Mouse (Mus musculus) forebrain, embryonic 13.5 days (tissue): ENCODE measurements at regions not wholly inside any gene's neighbourhood (a gene's known extent, or its start where the extent isn't known, plus 50 kb on each side); places are given as distances from the start of the nearest gene placed in this dataset.
A peak's percentile ranks its signal among the peaks of the same experiment; 100 is the strongest.

Source experiments
- ATAC-seq: fragments of 200-750 bp; cut with Nextera tagmentation; 2 replicates; pipeline ENCODE4 v1.8.0; 2017
- H3K27ac ChIP-seq: fragments of 300-500 bp; sonication (generic); 2 replicates; pipeline ENCODE4 v1.5.1; 2015; ENCODE audit warnings: inconsistent platforms, mild to moderate bottlenecking, moderate library complexity
- H3K27me3 ChIP-seq: fragments of 300-500 bp; sonication (generic); 2 replicates; pipeline ENCODE4 v1.6.1; 2015; ENCODE audit warnings: mild to moderate bottlenecking, inconsistent platforms
- H3K36me3 ChIP-seq: fragments of 300-500 bp; sonication (generic); 2 replicates; pipeline ENCODE4 v1.6.1; 2015; ENCODE audit warnings: mild to moderate bottlenecking, inconsistent platforms; ENCODE audit not compliant: poor library complexity, severe bottlenecking
- H3K4me1 ChIP-seq: fragments of 300-500 bp; sonication (generic); 2 replicates; pipeline ENCODE4 v1.6.1; 2015; ENCODE audit warnings: inconsistent platforms
- H3K4me2 ChIP-seq: fragments of 300-500 bp; sonication (generic); 2 replicates; pipeline ENCODE4 v1.6.1; 2015; ENCODE audit warnings: inconsistent platforms, mild to moderate bottlenecking, moderate library complexity
- H3K4me3 ChIP-seq: fragments of 300-500 bp; sonication (generic); 2 replicates; pipeline ENCODE4 v1.5.1; 2015; ENCODE audit warnings: mild to moderate bottlenecking, inconsistent platforms
- H3K9ac ChIP-seq: fragments of 300-500 bp; sonication (generic); 2 replicates; pipeline ENCODE4 v1.6.1; 2015; ENCODE audit warnings: mild to moderate bottlenecking, inconsistent platforms
- H3K9me3 ChIP-seq: fragments of 300-500 bp; sonication (generic); replicated peaks from 2 replicates; pipeline ENCODE4 v1.6.1; 2016; ENCODE audit warnings: inconsistent platforms
- WGBS: fragments of 180-500 bp; shearing (Covaris S2); methylation state at CpG from one replicate; pipeline ENCODE4 v1.1.7; 2015; 5-methylcytosine and 5-hydroxymethylcytosine counted together

- no peak overlapping the region for H3K4me3 ChIP-seq
- no peak overlapping the region for H3K4me2 ChIP-seq
- no peaks in the 10 kb centered on the region for H3K27me3 ChIP-seq
- no peaks in the 10 kb centered on the region for H3K36me3 ChIP-seq
- H3K27ac ChIP-seq: no peak overlapping the region
- H3K9me3 ChIP-seq: no peaks in the 10 kb centered on the region
- 62% methylated on average over 6 of the region's 6 CpGs for WGBS
- H3K4me1 ChIP-seq: no peaks in the 10 kb centered on the region
- no peak overlapping the region for H3K9ac ChIP-seq
- ATAC-seq: no peak
These were observed 626.0 kb downstream of the Nr2f2 start for GRCm38 (mm10) chr7:69740495-69740894.

DNA sequence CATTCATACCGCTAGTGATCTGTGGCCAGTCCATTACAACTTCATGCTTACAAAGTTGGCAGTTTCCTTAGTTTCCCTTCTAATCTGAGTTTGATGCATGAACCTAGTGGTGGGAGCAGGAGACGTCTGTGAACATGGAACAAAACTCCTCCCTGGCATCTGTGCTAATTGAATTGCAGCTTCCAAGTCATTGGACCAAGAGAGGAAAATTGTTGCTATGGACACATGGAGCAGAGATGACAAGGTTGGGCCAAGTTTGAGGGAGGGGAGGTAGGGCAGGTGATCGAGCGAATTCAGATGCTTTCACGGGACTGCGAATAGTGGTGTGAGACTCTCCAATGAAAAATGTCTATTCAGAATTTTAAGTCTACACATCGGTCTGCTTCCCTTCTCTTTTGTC, 627.5 kb downstream of the Nr2f2 start:
- no peaks in the 10 kb centered on the region for H3K27me3 ChIP-seq
- no peak for ATAC-seq
- H3K27ac ChIP-seq: no peak overlapping the region
- H3K4me3 ChIP-seq: no peak overlapping the region
- H3K4me2 ChIP-seq: no peak overlapping the region
- 82% methylated on average over 7 of the region's 7 CpGs for WGBS
- H3K9me3 ChIP-seq: no peaks in the 10 kb centered on the region
- no peaks in the 10 kb centered on the region for H3K36me3 ChIP-seq
- no peaks in the 10 kb centered on the region for H3K4me1 ChIP-seq
- H3K9ac ChIP-seq: no peak overlapping the region

DNA sequence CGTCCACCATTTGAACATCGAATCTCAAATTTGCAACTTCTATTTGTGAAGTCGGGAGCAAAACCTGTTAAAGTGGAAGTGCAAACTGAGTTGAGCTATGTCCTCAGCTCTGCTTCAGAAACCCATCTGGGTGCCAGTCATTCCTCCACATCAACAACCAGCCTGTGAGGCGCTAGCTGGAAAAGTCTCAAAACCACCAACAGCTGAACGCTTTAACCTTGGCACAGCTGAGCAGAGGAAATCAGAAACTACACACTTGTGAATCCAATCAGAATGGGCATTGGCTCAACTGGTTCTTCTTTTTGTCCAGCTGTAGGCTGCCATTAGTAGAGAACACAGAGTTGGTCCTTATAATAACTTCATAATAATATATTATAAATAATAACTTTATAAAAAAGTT, 651.5 kb downstream of the Nr2f2 start:
- Histone ChIP-seq H3K9ac (no peak overlapping the region), H3K4me2 (no peak overlapping the region), H3K27ac (no peak overlapping the region), H3K27me3 (no peaks in the 10 kb centered on the region), H3K36me3 (no peaks in the 10 kb centered on the region), H3K4me1 (no peaks in the 10 kb centered on the region), H3K4me3 (no peak overlapping the region), H3K9me3 (no peaks in the 10 kb centered on the region)
- 80% methylated on average over 5 of the region's 5 CpGs for WGBS
- no peak for ATAC-seq

DNA sequence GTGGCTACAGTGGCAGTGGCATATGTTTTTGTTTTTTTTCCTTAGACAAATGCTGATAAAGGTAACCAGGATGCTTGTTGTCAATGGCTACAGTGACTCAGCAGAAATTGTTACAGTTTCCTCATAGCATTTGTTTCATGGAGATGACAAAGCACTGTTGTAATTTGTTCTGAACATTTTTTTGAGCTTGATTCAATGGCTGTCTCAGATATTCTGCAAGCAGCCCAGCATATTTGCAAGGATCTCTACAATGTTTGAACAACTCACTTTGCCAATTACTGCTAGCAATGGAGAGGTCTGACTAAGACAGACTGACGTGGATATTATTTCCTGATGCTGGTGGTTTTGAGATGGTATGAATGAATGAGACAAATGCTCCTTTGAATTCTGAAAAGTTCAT, 696.3 kb downstream of the Nr2f2 start:
- no peak overlapping the region for H3K9ac ChIP-seq
- no peaks in the 10 kb centered on the region for H3K27me3 ChIP-seq
- no peaks in the 10 kb centered on the region for H3K9me3 ChIP-seq
- H3K36me3 ChIP-seq: no peaks in the 10 kb centered on the region
- H3K4me2 ChIP-seq: no peak overlapping the region
- H3K27ac ChIP-seq: no peak overlapping the region
- H3K4me3 ChIP-seq: no peak overlapping the region
- WGBS: 84% methylated on average over 1 of the region's 1 CpGs
- ATAC-seq: no peak
- no peaks in the 10 kb centered on the region for H3K4me1 ChIP-seq

DNA sequence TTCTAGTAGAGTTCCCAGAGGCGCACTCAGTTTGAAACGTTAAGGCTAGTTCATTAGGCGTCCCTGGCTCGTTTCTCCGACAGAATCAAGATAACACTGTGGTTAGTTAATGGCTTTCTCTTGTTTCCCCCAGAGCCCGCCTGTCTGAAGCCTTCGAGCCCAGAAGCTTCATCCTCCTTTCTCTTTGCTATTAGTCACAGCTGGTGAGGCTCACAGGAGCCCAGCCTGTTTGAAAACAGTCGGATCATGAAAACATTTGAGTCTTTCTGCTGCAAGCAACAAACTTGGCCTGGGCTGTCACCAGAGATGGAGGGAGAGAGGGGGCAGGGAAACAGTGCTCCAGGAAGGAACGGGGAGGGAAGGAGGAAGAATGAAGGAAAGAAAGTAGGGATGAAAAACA, 711.0 kb downstream of the Nr2f2 start:
- WGBS: 16% methylated on average over 9 of the region's 9 CpGs
- no peak overlapping the region for H3K9ac ChIP-seq
- H3K4me3 ChIP-seq: no peak overlapping the region
- no peaks in the 10 kb centered on the region for H3K27me3 ChIP-seq
- H3K36me3 ChIP-seq: no peaks in the 10 kb centered on the region
- no peak for ATAC-seq
- no peak overlapping the region for H3K27ac ChIP-seq
- 0 out of 2 replicates have a peak, but pooled peaks cover 3% of the 10 kb centered on the region for H3K4me1 ChIP-seq
- no peak overlapping the region for H3K4me2 ChIP-seq
- no peaks in the 10 kb centered on the region for H3K9me3 ChIP-seq

GRCm38 (mm10) chr7:69645449-69645848, 721.1 kb downstream of the Nr2f2 start:
- Histone ChIP-seq H3K9me3 (no peaks in the 10 kb centered on the region), H3K4me2 (no peak overlapping the region), H3K4me1 (no peaks in the 10 kb centered on the region), H3K4me3 (no peak overlapping the region), H3K27ac (no peak overlapping the region), H3K9ac (no peak overlapping the region), H3K36me3 (no peaks in the 10 kb centered on the region), H3K27me3 (no peaks in the 10 kb centered on the region)
- ATAC-seq: no peak
- whole genome bisulfite sequencing: 34% methylated on average over 6 of the region's 6 CpGs

DNA sequence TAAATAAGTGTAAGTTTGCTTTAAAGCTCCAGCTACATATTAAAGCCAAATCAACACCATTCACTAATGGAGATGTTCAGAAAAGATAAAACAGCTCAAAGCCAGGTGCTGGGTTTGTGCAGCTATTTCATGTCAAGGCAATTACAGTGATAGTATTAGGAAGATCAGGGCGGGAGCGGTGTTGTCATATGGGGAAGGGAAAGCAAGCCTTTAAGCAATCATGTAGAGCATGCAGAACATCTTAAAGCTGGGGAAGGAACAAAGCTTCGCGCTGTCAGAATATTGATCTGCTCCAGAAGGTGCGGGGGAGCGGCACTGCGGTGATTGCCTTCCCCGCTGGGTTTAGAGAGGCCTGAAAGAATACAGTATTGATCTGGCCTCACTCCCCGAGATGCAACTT, 724.9 kb downstream of the Nr2f2 start:
- H3K27me3 ChIP-seq: no peaks in the 10 kb centered on the region
- H3K4me1 ChIP-seq: no peaks in the 10 kb centered on the region
- no peak overlapping the region for H3K4me2 ChIP-seq
- no peaks in the 10 kb centered on the region for H3K36me3 ChIP-seq
- ATAC-seq: no peak
- H3K27ac ChIP-seq: no peak overlapping the region
- H3K9me3 ChIP-seq: no peaks in the 10 kb centered on the region
- 49% methylated on average over 9 of the region's 9 CpGs for WGBS
- H3K9ac ChIP-seq: no peak overlapping the region
- no peak overlapping the region for H3K4me3 ChIP-seq

DNA sequence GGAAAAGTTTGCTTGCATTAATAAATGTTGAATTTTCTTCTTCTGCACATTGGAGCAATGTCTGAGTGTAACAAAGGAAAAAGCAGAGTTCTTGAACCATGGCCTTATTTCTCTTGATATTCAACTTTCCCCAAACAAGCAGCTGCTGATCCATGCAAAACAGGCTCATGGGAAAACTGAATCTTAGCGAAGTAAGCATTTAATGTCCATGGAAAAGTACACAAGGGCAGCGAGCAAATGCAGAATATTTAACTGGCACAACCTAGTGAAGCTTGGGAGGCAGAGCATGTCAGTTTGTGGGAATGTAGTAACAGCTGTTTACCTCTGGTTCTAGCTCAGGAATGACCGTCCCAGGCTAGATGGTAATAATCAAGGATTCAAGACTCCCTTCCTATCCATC, 766.7 kb downstream of the Nr2f2 start:
- ATAC-seq: no peak
- H3K9ac ChIP-seq: no peak overlapping the region
- no peak overlapping the region for H3K4me2 ChIP-seq
- H3K27me3 ChIP-seq: no peaks in the 10 kb centered on the region
- WGBS: 66% methylated on average over 3 of the region's 3 CpGs
- no peaks in the 10 kb centered on the region for H3K4me1 ChIP-seq
- H3K27ac ChIP-seq: no peak overlapping the region
- H3K9me3 ChIP-seq: no peaks in the 10 kb centered on the region
- no peak overlapping the region for H3K4me3 ChIP-seq
- H3K36me3 ChIP-seq: no peaks in the 10 kb centered on the region

DNA sequence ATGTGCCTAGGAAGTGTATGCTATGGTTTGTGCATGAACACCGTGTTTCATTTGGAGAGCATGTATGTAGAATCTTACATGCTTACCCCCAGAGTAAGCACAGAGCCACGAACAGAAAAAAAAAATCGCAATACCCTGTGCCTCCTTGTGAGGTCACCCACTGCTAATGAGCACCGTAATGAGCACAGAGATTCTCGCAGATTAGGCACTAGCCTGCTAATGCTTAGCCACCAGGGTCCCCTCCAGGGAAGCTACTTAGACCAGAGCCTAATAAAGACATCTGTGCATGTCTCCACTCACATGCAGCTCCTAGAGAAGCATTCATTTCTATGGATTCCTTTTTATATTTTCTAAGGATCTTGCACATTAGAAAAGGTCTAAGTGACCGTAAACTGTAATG, 780.8 kb downstream of the Nr2f2 start:
- ATAC-seq: peak; percentile 71; the same call in 1 of the 2 replicates
- no peak overlapping the region for H3K27ac ChIP-seq

GRCm38 (mm10) chr7:69585131-69585530, 781.4 kb downstream of the Nr2f2 start:
- Histone ChIP-seq H3K9me3 (no peaks in the 10 kb centered on the region), H3K27me3 (peaks cover 8% of the 10 kb centered on the region), H3K9ac (no peak overlapping the region), H3K4me2 (no peak overlapping the region), H3K4me3 (no peak overlapping the region), H3K4me1 (peaks cover 8% of the 10 kb centered on the region), H3K27ac (no peak overlapping the region), H3K36me3 (no peaks in the 10 kb centered on the region)
- WGBS: 60% methylated on average over 4 of the region's 4 CpGs
- ATAC-seq: no peak

More for the DNA sequence above, 780.8 kb downstream of the Nr2f2 start:
- Histone ChIP-seq H3K27me3 (peaks cover 6% of the 10 kb centered on the region), H3K4me3 (no peak overlapping the region), H3K9ac (no peak overlapping the region), H3K36me3 (no peaks in the 10 kb centered on the region), H3K4me2 (no peak overlapping the region), H3K9me3 (no peaks in the 10 kb centered on the region), H3K4me1 (peaks cover 8% of the 10 kb centered on the region)
- 28% methylated on average over 6 of the region's 6 CpGs for WGBS

GRCm38 (mm10) chr7:69584516-69584915, 782.0 kb downstream of the Nr2f2 start:
- H3K4me2 ChIP-seq: no peak overlapping the region
- H3K4me1 ChIP-seq: peaks cover 11% of the 10 kb centered on the region
- no peak overlapping the region for H3K4me3 ChIP-seq
- H3K36me3 ChIP-seq: no peaks in the 10 kb centered on the region
- H3K9me3 ChIP-seq: no peaks in the 10 kb centered on the region
- peaks cover 8% of the 10 kb centered on the region for H3K27me3 ChIP-seq
- ATAC-seq: no peak
- 68% methylated on average over 2 of the region's 2 CpGs for WGBS
- H3K9ac ChIP-seq: no peak overlapping the region
- H3K27ac ChIP-seq: no peak overlapping the region

DNA sequence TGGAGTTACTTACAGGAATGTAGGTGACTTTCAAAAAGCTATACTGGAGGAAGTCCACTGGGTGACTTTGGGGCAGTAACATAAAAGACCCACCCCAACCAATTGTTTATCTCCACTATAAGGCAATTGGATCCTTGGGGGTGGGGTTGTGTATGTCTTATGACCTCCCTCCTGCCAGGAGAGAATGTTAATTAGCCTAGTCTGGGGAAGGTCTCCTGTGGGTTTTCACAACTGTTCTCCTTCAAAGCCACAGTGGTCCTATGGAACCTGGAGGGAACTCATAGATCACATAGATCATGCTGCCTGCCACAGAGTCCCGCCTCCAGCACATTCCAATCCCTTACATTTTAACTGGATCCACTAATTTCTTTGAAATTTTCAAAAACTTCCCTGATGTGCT, 782.6 kb downstream of the Nr2f2 start:
- H3K4me2 ChIP-seq: no peak overlapping the region
- ATAC-seq: no peak
- WGBS: 45% methylated on average over 1 of the region's 1 CpGs
- peaks cover 17% of the 10 kb centered on the region for H3K4me1 ChIP-seq
- H3K9ac ChIP-seq: no peak overlapping the region
- no peaks in the 10 kb centered on the region for H3K9me3 ChIP-seq
- no peak overlapping the region for H3K27ac ChIP-seq
- H3K27me3 ChIP-seq: peaks cover 8% of the 10 kb centered on the region
- no peak overlapping the region for H3K4me3 ChIP-seq
- no peaks in the 10 kb centered on the region for H3K36me3 ChIP-seq

- Histone ChIP-seq H3K4me1 (peaks cover 26% of the 10 kb centered on the region), H3K4me2 (no peak overlapping the region), H3K27ac (no peak overlapping the region), H3K36me3 (no peaks in the 10 kb centered on the region), H3K4me3 (no peak overlapping the region), H3K9ac (no peak overlapping the region), H3K9me3 (no peaks in the 10 kb centered on the region), H3K27me3 (peaks cover 13% of the 10 kb centered on the region)
- no peak for ATAC-seq
- WGBS: 24% methylated on average over 6 of the region's 6 CpGs
These were observed 784.9 kb downstream of the Nr2f2 start for GRCm38 (mm10) chr7:69581668-69582067.
